Mouse (Mus musculus): ENCODE measurements around the gene Zfp606. TPM values are rescaled to one million over a fixed set of nuclear protein-coding genes. Genes with fewer than 3 reads are reported as not detected.

Zfp606 gene
- polyA plus RNA-seq, 1 experiment from 2014 or later, result 2.8 TPM

DNA sequence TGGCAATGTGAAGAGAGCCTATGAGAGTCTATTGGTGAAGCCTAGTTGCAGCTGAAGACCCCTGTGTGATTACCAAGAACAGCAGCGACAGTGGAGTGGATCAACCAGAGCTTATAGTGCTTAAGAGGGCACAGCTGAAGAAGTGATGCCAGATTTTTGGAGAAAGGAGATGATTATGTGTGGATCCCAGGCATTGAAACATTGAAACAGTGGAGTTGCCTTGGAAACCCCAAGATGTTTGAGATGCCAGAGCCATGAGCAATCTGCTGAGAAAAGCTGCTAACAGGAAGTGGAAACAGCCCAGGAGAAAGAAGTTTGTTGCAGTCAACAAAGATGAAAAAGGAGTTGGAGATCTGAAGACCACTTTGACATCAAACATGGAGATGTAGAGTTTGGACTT is 32.8 kb downstream of the Zfp606 start:
- DNase-seq (no peak), ATAC-seq (no peak)
- no peaks in the 10 kb centered on the region for H3K27me3 ChIP-seq (ENCODE audit: insufficient read depth, low read length)
- H3K27ac ChIP-seq (ENCODE audit: low read depth), result no peak overlapping the region
- no peaks in the 10 kb centered on the region for H3K4me1 ChIP-seq (ENCODE audit: insufficient read depth)
- no peaks in the 10 kb centered on the region for H3K9me3 ChIP-seq (ENCODE audit: low read length)
- WGBS (ENCODE audit: insufficient replicate concordance), result 48% methylated on average over 1 of the region's 1 CpGs
- no peak overlapping the region for H3K9ac ChIP-seq (replicated peaks)
- no peaks in the 10 kb centered on the region for H3K36me3 ChIP-seq (replicated peaks; ENCODE audit: insufficient read depth, low read length)
- no peak for TF ChIP-seq CTCF (IDR thresholded peaks at IDR 0.05; ENCODE audit: low read depth)
- TF ChIP-seq EP300 (IDR thresholded peaks at IDR 0.05; ENCODE audit: low read depth), result no peak
- H3K4me3 ChIP-seq (ENCODE audit: low read depth, low read length), result no peak overlapping the region
- H3K4me2 ChIP-seq (ENCODE audit: low read depth, low read length), result no peak overlapping the region

DNA sequence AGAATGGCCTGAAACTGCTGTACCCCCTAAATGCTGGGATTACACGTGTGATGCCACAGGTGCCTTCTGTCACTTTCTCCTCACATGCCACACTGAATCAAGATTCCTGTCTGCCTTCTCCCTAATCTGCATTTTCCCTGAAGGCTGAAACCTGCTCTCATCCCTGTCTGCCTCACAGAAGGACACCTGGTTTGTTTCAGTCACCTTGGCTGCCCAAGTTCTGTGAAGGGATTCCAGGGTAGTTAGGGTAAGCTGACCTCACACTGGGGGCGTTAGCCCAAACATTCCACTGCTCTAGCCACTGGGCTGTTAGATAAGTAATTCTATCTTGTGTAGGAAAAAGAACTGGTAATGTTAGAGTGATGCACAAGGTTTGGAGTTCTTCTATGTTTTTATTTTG is 34.1 kb downstream of the Zfp606 start, which contains the start of gene 2900092C05Rik:
TSS of gene 2900092C05Rik (plus strand) at position 301 of the 400 bp plus-strand sequence.
- DNase-seq, result no peak
- TF ChIP-seq EP300 (IDR thresholded peaks at IDR 0.05; ENCODE audit: low read depth) (no peak), CTCF (IDR thresholded peaks at IDR 0.05; ENCODE audit: low read depth) (no peak)
- Histone ChIP-seq H3K4me2 (ENCODE audit: low read depth, low read length) (no peak within 1 kb of the TSS), H3K36me3 (replicated peaks; ENCODE audit: insufficient read depth, low read length) (no peaks in the 10 kb centered on the region), H3K27me3 (ENCODE audit: insufficient read depth, low read length) (no peaks in the 10 kb centered on the region), H3K4me3 (ENCODE audit: low read depth, low read length) (no peak within 1 kb of the TSS), H3K9ac (replicated peaks) (no peak within 1 kb of the TSS), H3K27ac (ENCODE audit: low read depth) (no peak within 1 kb of the TSS), H3K9me3 (ENCODE audit: low read length) (no peaks in the 10 kb centered on the region), H3K4me1 (ENCODE audit: insufficient read depth) (no peaks in the 10 kb centered on the region)
- 53% methylated on average over 2 of the region's 2 CpGs for WGBS (ENCODE audit: insufficient replicate concordance)
- no peak for ATAC-seq

Other genes starting within 250 kb of the Zfp606 start
- not detected in 2 replicates for gene Vmn1r81, start 210.0 kb upstream of the Zfp606 start, polyA plus RNA-seq (2015; fragmentation: Nextera tagmentation; extraction: Ambion mirVana)
- gene Vmn1r82, start 177.9 kb upstream of the Zfp606 start, polyA plus RNA-seq (2015; fragmentation: Nextera tagmentation; extraction: Ambion mirVana), result not detected in 2 replicates
- not detected in 2 replicates for gene Vmn1r83, start 148.8 kb upstream of the Zfp606 start, polyA plus RNA-seq (2015; fragmentation: Nextera tagmentation; extraction: Ambion mirVana)
- gene Vmn1r84, start 109.0 kb upstream of the Zfp606 start, polyA plus RNA-seq (2015; fragmentation: Nextera tagmentation; extraction: Ambion mirVana), result not detected in 2 replicates
- gene Zfp551, start 55.5 kb upstream of the Zfp606 start, polyA plus RNA-seq (2015; fragmentation: Nextera tagmentation; extraction: Ambion mirVana), result 0.66 and 0.76 TPM in 2 replicates
- not detected in 2 replicates for gene 2900092C05Rik, start 34.2 kb downstream of the Zfp606 start, polyA plus RNA-seq (2015; fragmentation: Nextera tagmentation; extraction: Ambion mirVana)
- gene Vmn2r53, start 130.5 kb downstream of the Zfp606 start, polyA plus RNA-seq (2015; fragmentation: Nextera tagmentation; extraction: Ambion mirVana), result not detected in 2 replicates
- not detected in 2 replicates for gene Vmn2r54, start 162.0 kb downstream of the Zfp606 start, polyA plus RNA-seq (2015; fragmentation: Nextera tagmentation; extraction: Ambion mirVana)
- gene Vmn2r55, start 206.7 kb downstream of the Zfp606 start, polyA plus RNA-seq (2015; fragmentation: Nextera tagmentation; extraction: Ambion mirVana), result not detected in 2 replicates

Measured in liver, postnatal 0 days (tissue).